Mouse (Mus musculus) limb, embryonic 13.5 days (tissue): Measurements from ENCODE around the gene Rex1bd. TPM values are rescaled to one million over a fixed set of nuclear protein-coding genes. Genes with fewer than 3 reads are reported as not detected.
A peak's percentile ranks its signal among the peaks of the same experiment; 100 is the strongest.

Source experiments
- ATAC-seq: fragments of 200-750 bp; cut with Nextera tagmentation; 2 replicates; pipeline ENCODE4 v1.8.0; 2017; ENCODE audit warnings: low read depth, moderate number of reproducible peaks, moderate TSS enrichment; ENCODE audit not compliant: low FRiP score
- H3K27ac ChIP-seq: fragments of 300-500 bp; sonication (generic); 2 replicates; pipeline ENCODE4 v1.5.1; 2015; ENCODE audit warnings: inconsistent platforms, mild to moderate bottlenecking, moderate library complexity
- H3K27me3 ChIP-seq: fragments of 300-500 bp; sonication (generic); 2 replicates; pipeline ENCODE4 v1.6.1; 2015; ENCODE audit warnings: mild to moderate bottlenecking, inconsistent platforms
- H3K36me3 ChIP-seq: fragments of 300-500 bp; sonication (generic); 2 replicates; pipeline ENCODE4 v1.6.1; 2015; ENCODE audit warnings: inconsistent platforms, mild to moderate bottlenecking, moderate library complexity
- H3K4me1 ChIP-seq: fragments of 300-500 bp; sonication (generic); 2 replicates; pipeline ENCODE4 v1.6.1; 2015; ENCODE audit warnings: inconsistent platforms
- H3K4me2 ChIP-seq: fragments of 300-500 bp; sonication (generic); replicated peaks from 2 replicates; pipeline ENCODE4 v1.6.1; 2015; ENCODE audit warnings: inconsistent platforms, mild to moderate bottlenecking, moderate library complexity
- H3K4me3 ChIP-seq: fragments of 300-500 bp; sonication (generic); 2 replicates; pipeline ENCODE4 v1.5.1; 2015; ENCODE audit warnings: moderate library complexity, mild to moderate bottlenecking, inconsistent platforms
- H3K9ac ChIP-seq: fragments of 300-500 bp; sonication (generic); 2 replicates; pipeline ENCODE4 v1.6.1; 2015; ENCODE audit warnings: mild to moderate bottlenecking, inconsistent platforms
- H3K9me3 ChIP-seq: fragments of 300-500 bp; sonication (generic); 2 replicates; pipeline ENCODE4 v1.6.1; 2016; ENCODE audit warnings: inconsistent platforms
- WGBS: fragments of 180-500 bp; shearing (Covaris S2); methylation state at CpG from one replicate; pipeline ENCODE4 v1.1.7; 2015; 5-methylcytosine and 5-hydroxymethylcytosine counted together
- polyA plus RNA-seq: library from polyadenylated mRNA; unstranded; fragments of >200 nt; fragmentation: Nextera tagmentation; extraction: Ambion mirVana; gene quantifications from 2 replicates; pipeline ENCODE4 v1.2.1, GENCODE M21; 2015

Gene Rex1bd
- polyA plus RNA-seq, 1 experiment from 2014 or later: 139 TPM

GRCm38 (mm10) chr8:70509281-70509952 lies 2.9 kb upstream of the Rex1bd start:
- Histone ChIP-seq H3K9me3 (no peaks in the 10 kb centered on the region), H3K27me3 (no peaks in the 10 kb centered on the region), H3K9ac (peak overlapping the region; percentile 99), H3K4me3 (peak overlapping the region; percentile 98), H3K4me2 (peak overlapping the region; percentile 98), H3K36me3 (peaks cover 43% of the 10 kb centered on the region), H3K27ac (peak overlapping the region; percentile 96; the same call in 1 of the 2 replicates), H3K4me1 (peaks cover 47% of the 10 kb centered on the region)
- 11% methylated on average over 25 of the region's 25 CpGs for WGBS
- no peak for ATAC-seq

- no peaks in the 10 kb centered on the region for H3K9me3 ChIP-seq
- no peak overlapping the region for H3K9ac ChIP-seq
- 56% methylated on average over 5 of the region's 5 CpGs for WGBS
- H3K4me1 ChIP-seq: peaks cover 66% of the 10 kb centered on the region
- H3K4me3 ChIP-seq: peak overlapping the region; percentile 73; the same call in 1 of the 2 replicates
- H3K4me2 ChIP-seq: peak overlapping the region; percentile 79
- peaks cover 25% of the 10 kb centered on the region for H3K36me3 ChIP-seq
- peaks cover 9% of the 10 kb centered on the region for H3K27me3 ChIP-seq
- H3K27ac ChIP-seq: peak overlapping the region; percentile 93
- no peak for ATAC-seq
These were observed 458 bp upstream of the Rex1bd start for GRCm38 (mm10) chr8:70507027-70507393.

GRCm38 (mm10) chr8:70505698-70506327 lies 739 bp downstream of the Rex1bd start:
- ATAC-seq: peak; percentile 22; the same call in 1 of the 2 replicates
- Histone ChIP-seq H3K9ac (peak overlapping the region; percentile 88), H3K27ac (peak overlapping the region; percentile 93), H3K4me1 (peaks cover 70% of the 10 kb centered on the region), H3K27me3 (peaks cover 21% of the 10 kb centered on the region), H3K4me3 (peak overlapping the region; percentile 73), H3K36me3 (peaks cover 25% of the 10 kb centered on the region), H3K9me3 (no peaks in the 10 kb centered on the region), H3K4me2 (peak overlapping the region; percentile 79)
- 32% methylated on average over 32 of the region's 32 CpGs for WGBS

GRCm38 (mm10) chr8:70504851-70505250 lies 1.7 kb downstream of the Rex1bd start:
- Histone ChIP-seq H3K27me3 (peaks cover 30% of the 10 kb centered on the region), H3K36me3 (peaks cover 25% of the 10 kb centered on the region), H3K27ac (peak overlapping the region; percentile 61), H3K4me2 (peak overlapping the region; percentile 79), H3K9me3 (no peaks in the 10 kb centered on the region), H3K4me1 (peaks cover 76% of the 10 kb centered on the region), H3K4me3 (peak overlapping the region; percentile 73), H3K9ac (no peak overlapping the region)
- ATAC-seq: no peak
- WGBS: 63% methylated on average over 3 of the region's 3 CpGs

- H3K9me3 ChIP-seq: no peaks in the 10 kb centered on the region
- H3K9ac ChIP-seq: 0 out of 2 replicates have a peak overlapping the region, but pooled peaks have one; percentile 19
- no peak for ATAC-seq
- peaks cover 78% of the 10 kb centered on the region for H3K4me1 ChIP-seq
- peak overlapping the region; percentile 79 for H3K4me2 ChIP-seq
- H3K36me3 ChIP-seq: peaks cover 25% of the 10 kb centered on the region
- peak overlapping the region; percentile 16 for H3K4me3 ChIP-seq
- H3K27me3 ChIP-seq: peaks cover 34% of the 10 kb centered on the region
- 15% methylated on average over 16 of the region's 16 CpGs for WGBS
- H3K27ac ChIP-seq: peak overlapping the region; percentile 61
These were observed 2.2 kb downstream of the Rex1bd start for GRCm38 (mm10) chr8:70504291-70504716.

- H3K4me3 ChIP-seq: no peak overlapping the region
- 10% methylated on average over 46 of the region's 46 CpGs for WGBS
These were observed 3.3 kb downstream of the Rex1bd start for GRCm38 (mm10) chr8:70503062-70503750.

GRCm38 (mm10) chr8:70502540-70502939 lies 4.0 kb downstream of the Rex1bd start:
- Histone ChIP-seq H3K9me3 (no peaks in the 10 kb centered on the region), H3K4me1 (peaks cover 76% of the 10 kb centered on the region), H3K4me3 (no peak overlapping the region), H3K27me3 (peaks cover 45% of the 10 kb centered on the region), H3K36me3 (peaks cover 9% of the 10 kb centered on the region), H3K27ac (no peak overlapping the region), H3K4me2 (peak overlapping the region; percentile 79), H3K9ac (peak overlapping the region; percentile 36; the same call in 1 of the 2 replicates)
- WGBS: 32% methylated on average over 12 of the region's 12 CpGs
- no peak for ATAC-seq

More at GRCm38 (mm10) chr8:70503062-70503750, 3.3 kb downstream of the Rex1bd start:
- 0 out of 2 replicates have a peak, but pooled peaks have one; percentile 14 for ATAC-seq
- peak overlapping the region; percentile 36; the same call in 1 of the 2 replicates for H3K9ac ChIP-seq
- peaks cover 76% of the 10 kb centered on the region for H3K4me1 ChIP-seq
- H3K9me3 ChIP-seq: no peaks in the 10 kb centered on the region
- H3K27ac ChIP-seq: peak overlapping the region; percentile 61; the same call in 1 of the 2 replicates
- peaks cover 16% of the 10 kb centered on the region for H3K36me3 ChIP-seq
- H3K27me3 ChIP-seq: peaks cover 44% of the 10 kb centered on the region
- H3K4me2 ChIP-seq: peak overlapping the region; percentile 79

GRCm38 (mm10) chr8:70501820-70502529 lies 4.6 kb downstream of the Rex1bd start:
- Histone ChIP-seq H3K4me1 (peaks cover 75% of the 10 kb centered on the region), H3K9ac (peak overlapping the region; percentile 57; the same call in 1 of the 2 replicates), H3K36me3 (peaks cover 4% of the 10 kb centered on the region), H3K9me3 (no peaks in the 10 kb centered on the region), H3K4me2 (peak overlapping the region; percentile 79), H3K27me3 (peaks cover 49% of the 10 kb centered on the region), H3K4me3 (0 out of 2 replicates have a peak overlapping the region, but pooled peaks have one; percentile 0), H3K27ac (no peak overlapping the region)
- 14% methylated on average over 23 of the region's 23 CpGs for WGBS
- ATAC-seq: no peak

- Histone ChIP-seq H3K9me3 (no peaks in the 10 kb centered on the region), H3K4me3 (peak overlapping the region; percentile 12; the same call in 1 of the 2 replicates), H3K36me3 (0 out of 2 replicates have a peak, but pooled peaks cover 3% of the 10 kb centered on the region), H3K4me1 (peaks cover 75% of the 10 kb centered on the region), H3K9ac (no peak overlapping the region), H3K27ac (no peak overlapping the region), H3K27me3 (peaks cover 62% of the 10 kb centered on the region), H3K4me2 (peak overlapping the region; percentile 50)
- WGBS: 12% methylated on average over 39 of the region's 39 CpGs
- no peak for ATAC-seq
These were observed 5.9 kb downstream of the Rex1bd start for GRCm38 (mm10) chr8:70500386-70501301.

GRCm38 (mm10) chr8:70495771-70496062 lies 10.8 kb downstream of the Rex1bd start:
- H3K4me2 ChIP-seq: peak overlapping the region; percentile 90
- no peaks in the 10 kb centered on the region for H3K9me3 ChIP-seq

More at GRCm38 (mm10) chr8:70495771-70496062, 10.8 kb downstream of the Rex1bd start:
- peak overlapping the region; percentile 63 for H3K4me3 ChIP-seq
- H3K27me3 ChIP-seq: peaks cover 90% of the 10 kb centered on the region
- ATAC-seq: no peak
- peak overlapping the region; percentile 72 for H3K9ac ChIP-seq
- WGBS: 11% methylated on average over 12 of the region's 12 CpGs
- H3K36me3 ChIP-seq: no peaks in the 10 kb centered on the region
- peaks cover 71% of the 10 kb centered on the region for H3K4me1 ChIP-seq
- peak overlapping the region; percentile 59 for H3K27ac ChIP-seq
